Mouse (Mus musculus) testis, adult 2 months (tissue): Measurements from ENCODE around the gene Pex16.

Experiments used
- CTCF ChIP-seq: fragments of 200-500 bp; IDR thresholded peaks from 2 replicates; pipeline ENCODE4 v1.5.1; 2012; ENCODE audit warnings: low read depth, mild to moderate bottlenecking, inconsistent platforms, low read length, moderate library complexity; ENCODE audit not compliant: control insufficient read depth, insufficient read depth, insufficient replicate concordance
- POLR2A ChIP-seq: fragments of 200-500 bp; IDR thresholded peaks from 2 replicates; pipeline ENCODE4 v1.6.1; 2012; ENCODE audit warnings: low read depth, mild to moderate bottlenecking, inconsistent platforms, low read length, moderate library complexity; ENCODE audit not compliant: control insufficient read depth

- TF ChIP-seq CTCF (no peak), POLR2A (no peak)
These were observed 15.2 kb downstream of the Pex16 start for GRCm38 (mm10) chr2:92389645-92390044.
